Mouse (Mus musculus): ENCODE results near the gene Fndc10. TPM values are rescaled to one million over a fixed set of nuclear protein-coding genes. Genes with fewer than 3 reads are reported as not detected.
"Not testable (repeated sequence)": the region's sequence is repeated elsewhere in the genome, so short reads cannot be mapped to it uniquely, and the experiment has no call there.

Gene Fndc10
- polyA plus RNA-seq, 1 experiment from 2014 or later = 11.2 TPM

DNA sequence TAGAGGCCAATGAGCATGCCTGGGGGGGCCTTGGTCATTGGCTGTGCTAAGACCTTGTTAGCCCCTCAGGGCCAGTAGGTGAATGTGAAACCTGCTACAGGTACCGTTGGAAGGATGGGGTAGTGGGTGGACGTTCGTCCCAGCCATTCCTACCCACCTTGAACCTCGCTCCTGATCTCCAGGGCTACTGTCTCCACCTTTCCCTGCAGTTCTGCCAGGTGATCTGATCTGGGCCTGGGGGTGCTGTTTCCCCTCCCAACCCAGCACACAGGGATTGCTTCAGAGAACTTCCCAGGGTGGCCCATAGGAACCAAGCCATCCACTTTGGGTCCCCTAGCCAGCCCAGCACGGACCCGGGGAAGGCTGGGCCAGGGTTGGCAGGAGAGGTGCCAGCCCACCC is 45.0 kb downstream of the Fndc10 start:
- H3K9me3 ChIP-seq = no peaks in the 10 kb centered on the region
- H3K4me2 ChIP-seq = no peak overlapping the region
- peaks cover 75% of the 10 kb centered on the region for H3K36me3 ChIP-seq
- H3K9ac ChIP-seq (replicated peaks) = no peak overlapping the region
- H3K4me3 ChIP-seq (replicated peaks) = no peak overlapping the region
- 78% methylated on average over 6 of the region's 6 CpGs for WGBS
- no peak overlapping the region for H3K27ac ChIP-seq
- ATAC-seq (ENCODE audit: insufficient number of reproducible peaks, insufficient read depth, low FRiP score, low TSS enrichment, low read depth) = no peak
- H3K4me1 ChIP-seq (replicated peaks) = peaks cover 12% of the 10 kb centered on the region
- no peaks in the 10 kb centered on the region for H3K27me3 ChIP-seq

- Histone ChIP-seq H3K9me3 (no peaks in the 10 kb centered on the region), H3K27me3 (no peaks in the 10 kb centered on the region), H3K4me1 (replicated peaks) (peaks cover 10% of the 10 kb centered on the region), H3K4me3 (replicated peaks) (no peak overlapping the region), H3K36me3 (peaks cover 84% of the 10 kb centered on the region), H3K4me2 (no peak overlapping the region), H3K9ac (replicated peaks) (no peak overlapping the region), H3K27ac (no peak overlapping the region)
- 79% methylated on average over 37 of the region's 37 CpGs for WGBS
- no peak for ATAC-seq (ENCODE audit: insufficient number of reproducible peaks, insufficient read depth, low FRiP score, low TSS enrichment, low read depth)
These were observed 45.8 kb downstream of the Fndc10 start for GRCm38 (mm10) chr4:155739741-155740636.

GRCm38 (mm10) chr4:155740681-155741080 is 46.5 kb downstream of the Fndc10 start:
- H3K27ac ChIP-seq; H3K4me2 ChIP-seq; ATAC-seq (ENCODE audit: insufficient number of reproducible peaks, insufficient read depth, low FRiP score, low TSS enrichment, low read depth); H3K9ac ChIP-seq (replicated peaks); H3K4me3 ChIP-seq (replicated peaks); H3K9me3 ChIP-seq; H3K4me1 ChIP-seq (replicated peaks); H3K27me3 ChIP-seq: not testable (repeated sequence)
- WGBS = 90% methylated on average over 10 of the region's 10 CpGs
- peaks cover 91% of the 10 kb centered on the region for H3K36me3 ChIP-seq

- Histone ChIP-seq H3K4me2 (no peak overlapping the region), H3K9me3 (no peaks in the 10 kb centered on the region), H3K4me1 (replicated peaks) (no peaks in the 10 kb centered on the region), H3K4me3 (replicated peaks) (no peak overlapping the region), H3K36me3 (peaks cover 97% of the 10 kb centered on the region), H3K27me3 (no peaks in the 10 kb centered on the region), H3K9ac (replicated peaks) (no peak overlapping the region), H3K27ac (no peak overlapping the region)
- ATAC-seq (ENCODE audit: insufficient number of reproducible peaks, insufficient read depth, low FRiP score, low TSS enrichment, low read depth) = no peak
- WGBS = 95% methylated on average over 5 of the region's 5 CpGs
These were observed 48.5 kb downstream of the Fndc10 start for GRCm38 (mm10) chr4:155742684-155743083.

DNA sequence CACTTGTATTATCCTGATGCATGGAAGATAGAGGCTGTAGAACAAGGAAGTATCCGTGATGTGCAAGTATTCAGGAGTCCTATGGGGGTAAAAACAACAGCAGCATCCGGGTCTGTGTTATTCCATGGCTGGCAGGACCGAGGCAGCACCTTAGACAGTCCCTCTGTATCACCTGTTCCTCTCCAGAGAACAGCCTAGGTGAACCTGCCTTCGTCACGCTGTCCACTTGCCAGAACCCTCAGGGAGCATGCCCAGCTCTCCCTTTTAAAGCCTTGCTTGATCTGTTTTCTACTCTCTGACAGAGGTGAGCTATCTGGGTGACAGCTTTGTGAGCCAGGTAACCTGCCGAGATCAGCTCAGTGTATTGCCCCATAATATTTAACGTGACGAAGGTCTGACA is 50.3 kb downstream of the Fndc10 start:
- 91% methylated on average over 8 of the region's 8 CpGs for WGBS
- no peaks in the 10 kb centered on the region for H3K4me1 ChIP-seq (replicated peaks)
- H3K4me3 ChIP-seq (replicated peaks) = no peak overlapping the region
- peaks cover 99% of the 10 kb centered on the region for H3K36me3 ChIP-seq
- H3K4me2 ChIP-seq = no peak overlapping the region
- no peaks in the 10 kb centered on the region for H3K27me3 ChIP-seq
- no peak for ATAC-seq (ENCODE audit: insufficient number of reproducible peaks, insufficient read depth, low FRiP score, low TSS enrichment, low read depth)
- H3K9me3 ChIP-seq = no peaks in the 10 kb centered on the region
- H3K9ac ChIP-seq (replicated peaks) = no peak overlapping the region
- H3K27ac ChIP-seq = no peak overlapping the region

DNA sequence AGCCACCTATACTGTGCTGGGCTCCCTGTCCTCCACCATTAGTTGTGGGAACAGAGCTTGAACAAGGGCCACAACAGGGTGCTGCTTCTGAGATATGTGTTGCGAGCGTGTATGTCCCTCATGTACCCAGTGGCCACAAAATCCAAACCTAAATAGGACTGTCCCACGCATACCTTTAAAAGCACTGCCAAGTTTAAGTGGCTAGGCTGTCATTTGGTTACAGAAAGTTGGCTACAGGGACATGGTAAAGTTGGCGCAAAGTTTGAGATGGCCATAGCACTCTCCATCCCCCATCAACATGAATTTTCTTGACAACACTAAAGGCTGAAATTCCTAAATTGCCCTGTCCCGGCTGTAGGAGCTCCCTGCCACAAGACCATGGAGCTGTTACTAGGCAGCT is 51.0 kb downstream of the Fndc10 start:
- no peak overlapping the region for H3K4me2 ChIP-seq
- WGBS = 89% methylated on average over 5 of the region's 5 CpGs
- 0 out of 2 replicates have a peak overlapping the region, but pooled peaks have one; percentile 12 for H3K9ac ChIP-seq (replicated peaks)
- H3K27me3 ChIP-seq = no peaks in the 10 kb centered on the region
- ATAC-seq (ENCODE audit: insufficient number of reproducible peaks, insufficient read depth, low FRiP score, low TSS enrichment, low read depth) = no peak
- H3K4me1 ChIP-seq (replicated peaks) = no peaks in the 10 kb centered on the region
- H3K9me3 ChIP-seq = no peaks in the 10 kb centered on the region
- no peak overlapping the region for H3K4me3 ChIP-seq (replicated peaks)
- H3K27ac ChIP-seq = no peak overlapping the region
- H3K36me3 ChIP-seq = peaks cover 99% of the 10 kb centered on the region

Other genes with a start within 250 kb of the Fndc10 start
- gene Tmem52, start 225.2 kb upstream of the Fndc10 start, polyA plus RNA-seq (2016; fragmentation: Nextera tagmentation; extraction: Ambion mirVana) = not detected in 2 replicates
- gene Gnb1, start 203.0 kb upstream of the Fndc10 start, polyA plus RNA-seq (2016; fragmentation: Nextera tagmentation; extraction: Ambion mirVana) = 538 and 556 TPM in 2 replicates
- 95.3 and 95.4 TPM in 2 replicates for gene Nadk, start 132.0 kb upstream of the Fndc10 start, polyA plus RNA-seq (2016; fragmentation: Nextera tagmentation; extraction: Ambion mirVana)
- 10.9 and 11.6 TPM in 2 replicates for gene Slc35e2, start 92.9 kb upstream of the Fndc10 start, polyA plus RNA-seq (2016; fragmentation: Nextera tagmentation; extraction: Ambion mirVana)
- gene Cdk11b, start 69.5 kb upstream of the Fndc10 start, polyA plus RNA-seq (2016; fragmentation: Nextera tagmentation; extraction: Ambion mirVana) = 78.4 and 82.4 TPM in 2 replicates
- not detected in 2 replicates for gene Gm10563, start 48.9 kb upstream of the Fndc10 start, polyA plus RNA-seq (2016; fragmentation: Nextera tagmentation; extraction: Ambion mirVana)
- gene Mmp23, start 41.0 kb upstream of the Fndc10 start, polyA plus RNA-seq (2016; fragmentation: Nextera tagmentation; extraction: Ambion mirVana) = 16.0 and 16.3 TPM in 2 replicates
- 36.5 and 37.2 TPM in 2 replicates for gene Mib2, start 25.1 kb upstream of the Fndc10 start, polyA plus RNA-seq (2016; fragmentation: Nextera tagmentation; extraction: Ambion mirVana)
- gene Ssu72, start 10.5 kb downstream of the Fndc10 start, polyA plus RNA-seq (2016; fragmentation: Nextera tagmentation; extraction: Ambion mirVana) = 143 and 145 TPM in 2 replicates
- gene Tmem240, start 40.5 kb downstream of the Fndc10 start, polyA plus RNA-seq (2016; fragmentation: Nextera tagmentation; extraction: Ambion mirVana) = 1.4 and 1.6 TPM in 2 replicates
- gene Atad3a, start 66.8 kb downstream of the Fndc10 start, polyA plus RNA-seq (2016; fragmentation: Nextera tagmentation; extraction: Ambion mirVana) = 104 and 108 TPM in 2 replicates
- 8.3 and 8.8 TPM in 2 replicates for gene Vwa1, start 80.4 kb downstream of the Fndc10 start, polyA plus RNA-seq (2016; fragmentation: Nextera tagmentation; extraction: Ambion mirVana)
- gene Tmem88b, start 91.5 kb downstream of the Fndc10 start, polyA plus RNA-seq (2016; fragmentation: Nextera tagmentation; extraction: Ambion mirVana) = 0.50 and 0.91 TPM in 2 replicates
- gene Ankrd65, start 96.1 kb downstream of the Fndc10 start, polyA plus RNA-seq (2016; fragmentation: Nextera tagmentation; extraction: Ambion mirVana) = 0.18 TPM in 1 of 2 replicates, not detected in the other
- 217 and 228 TPM in 2 replicates for gene Mrpl20, start 108.5 kb downstream of the Fndc10 start, polyA plus RNA-seq (2016; fragmentation: Nextera tagmentation; extraction: Ambion mirVana)
- 241 and 256 TPM in 2 replicates for gene Ccnl2, start 118.1 kb downstream of the Fndc10 start, polyA plus RNA-seq (2016; fragmentation: Nextera tagmentation; extraction: Ambion mirVana)
- gene Aurkaip1, start 136.9 kb downstream of the Fndc10 start, polyA plus RNA-seq (2016; fragmentation: Nextera tagmentation; extraction: Ambion mirVana) = 146 and 151 TPM in 2 replicates
- gene Mxra8, start 145.3 kb downstream of the Fndc10 start, polyA plus RNA-seq (2016; fragmentation: Nextera tagmentation; extraction: Ambion mirVana) = 44.9 and 62.1 TPM in 2 replicates
- gene Dvl1, start 153.1 kb downstream of the Fndc10 start, polyA plus RNA-seq (2016; fragmentation: Nextera tagmentation; extraction: Ambion mirVana) = 5.5 and 14.7 TPM in 2 replicates
- 0.39 and 0.74 TPM in 2 replicates for gene Tas1r3, start 169.0 kb downstream of the Fndc10 start, polyA plus RNA-seq (2016; fragmentation: Nextera tagmentation; extraction: Ambion mirVana)
- 13.6 and 14.2 TPM in 2 replicates for gene Cptp, start 175.1 kb downstream of the Fndc10 start, polyA plus RNA-seq (2016; fragmentation: Nextera tagmentation; extraction: Ambion mirVana)
- 82.0 and 82.9 TPM in 2 replicates for gene Ints11, start 175.2 kb downstream of the Fndc10 start, polyA plus RNA-seq (2016; fragmentation: Nextera tagmentation; extraction: Ambion mirVana)
- gene Pusl1, start 197.4 kb downstream of the Fndc10 start, polyA plus RNA-seq (2016; fragmentation: Nextera tagmentation; extraction: Ambion mirVana) = 45.4 and 48.5 TPM in 2 replicates
- 18.4 and 25.5 TPM in 2 replicates for gene Acap3, start 197.5 kb downstream of the Fndc10 start, polyA plus RNA-seq (2016; fragmentation: Nextera tagmentation; extraction: Ambion mirVana)
- gene Ube2j2, start 249.5 kb downstream of the Fndc10 start, polyA plus RNA-seq (2016; fragmentation: Nextera tagmentation; extraction: Ambion mirVana) = 165 and 169 TPM in 2 replicates